Mouse (Mus musculus) limb, embryonic 15.5 days (tissue): ENCODE data around the gene Atp8b4. TPM values are rescaled to one million over a fixed set of nuclear protein-coding genes. Genes with fewer than 3 reads are reported as not detected.

ENCODE experiments used
- ATAC-seq: fragments of 200-750 bp; cut with Nextera tagmentation; 2 replicates; pipeline ENCODE4 v1.8.0; 2017; ENCODE audit warnings: low read depth, moderate TSS enrichment; ENCODE audit not compliant: insufficient number of reproducible peaks, low FRiP score, low TSS enrichment
- H3K27ac ChIP-seq: fragments of 300-500 bp; sonication (generic); 2 replicates; pipeline ENCODE4 v1.5.1; 2015; ENCODE audit warnings: moderate library complexity, mild to moderate bottlenecking, inconsistent platforms
- H3K27me3 ChIP-seq: fragments of 300-500 bp; sonication (generic); 2 replicates; pipeline ENCODE4 v1.6.1; 2015; ENCODE audit warnings: inconsistent platforms
- H3K36me3 ChIP-seq: fragments of 300-500 bp; sonication (generic); 2 replicates; pipeline ENCODE4 v1.6.1; 2015; ENCODE audit warnings: inconsistent platforms
- H3K4me1 ChIP-seq: fragments of 300-500 bp; sonication (generic); 2 replicates; pipeline ENCODE4 v1.6.1; 2015; ENCODE audit warnings: inconsistent platforms
- H3K4me2 ChIP-seq: fragments of 300-500 bp; sonication (generic); 2 replicates; pipeline ENCODE4 v1.6.1; 2015; ENCODE audit warnings: mild to moderate bottlenecking, inconsistent platforms
- H3K4me3 ChIP-seq: fragments of 300-500 bp; sonication (generic); 2 replicates; pipeline ENCODE4 v1.5.1; 2015; ENCODE audit warnings: mild to moderate bottlenecking, inconsistent platforms
- H3K9ac ChIP-seq: fragments of 300-500 bp; sonication (generic); 2 replicates; pipeline ENCODE4 v1.6.1; 2015; ENCODE audit warnings: inconsistent platforms
- H3K9me3 ChIP-seq: fragments of 300-500 bp; sonication (generic); 2 replicates; pipeline ENCODE4 v1.6.1; 2016; ENCODE audit warnings: inconsistent platforms
- WGBS: fragments of 180-500 bp; shearing (Covaris S2); methylation state at CpG from one replicate; pipeline ENCODE4 v1.1.7; 2015; 5-methylcytosine and 5-hydroxymethylcytosine counted together
- polyA plus RNA-seq: library from polyadenylated mRNA; unstranded; fragments of >200 nt; fragmentation: Nextera tagmentation; extraction: Ambion mirVana; gene quantifications from 2 replicates; pipeline ENCODE4 v1.2.1, GENCODE M21; 2015

Atp8b4 gene
- polyA plus RNA-seq, 1 experiment from 2014 or later = 0.77 TPM

GRCm38 (mm10) chr2:126493306-126493705 is 7.2 kb downstream of the Atp8b4 start:
- 73% methylated on average over 8 of the region's 8 CpGs for WGBS
- Histone ChIP-seq H3K36me3 (no peaks in the 10 kb centered on the region), H3K27ac (no peak overlapping the region), H3K4me2 (no peak overlapping the region), H3K4me1 (peaks cover 3% of the 10 kb centered on the region; the same call in 1 of the 2 replicates), H3K9ac (no peak overlapping the region), H3K4me3 (no peak overlapping the region), H3K27me3 (no peaks in the 10 kb centered on the region), H3K9me3 (no peaks in the 10 kb centered on the region)
- no peak for ATAC-seq

- Histone ChIP-seq H3K4me3 (no peak overlapping the region), H3K9ac (no peak overlapping the region), H3K4me2 (no peak overlapping the region), H3K36me3 (no peaks in the 10 kb centered on the region), H3K27me3 (no peaks in the 10 kb centered on the region), H3K27ac (no peak overlapping the region), H3K4me1 (peaks cover 3% of the 10 kb centered on the region; the same call in 1 of the 2 replicates), H3K9me3 (no peaks in the 10 kb centered on the region)
- 48% methylated on average over 5 of the region's 5 CpGs for WGBS
- no peak for ATAC-seq
These were observed 7.8 kb downstream of the Atp8b4 start for GRCm38 (mm10) chr2:126492713-126493112.

- Histone ChIP-seq H3K9ac (no peak overlapping the region), H3K4me2 (no peak overlapping the region), H3K27ac (no peak overlapping the region), H3K4me1 (peaks cover 3% of the 10 kb centered on the region; the same call in 1 of the 2 replicates), H3K36me3 (no peaks in the 10 kb centered on the region), H3K27me3 (no peaks in the 10 kb centered on the region), H3K9me3 (no peaks in the 10 kb centered on the region), H3K4me3 (no peak overlapping the region)
- no peak for ATAC-seq
- 79% methylated on average over 4 of the region's 4 CpGs for WGBS
These were observed 9.0 kb downstream of the Atp8b4 start for GRCm38 (mm10) chr2:126491446-126491845.

- 85% methylated on average over 9 of the region's 9 CpGs for WGBS
- Histone ChIP-seq H3K9me3 (no peaks in the 10 kb centered on the region), H3K9ac (no peak overlapping the region), H3K4me3 (no peak overlapping the region), H3K27me3 (no peaks in the 10 kb centered on the region), H3K4me1 (peaks cover 3% of the 10 kb centered on the region; the same call in 1 of the 2 replicates), H3K27ac (no peak overlapping the region), H3K4me2 (no peak overlapping the region), H3K36me3 (no peaks in the 10 kb centered on the region)
- ATAC-seq = no peak
These were observed 9.9 kb downstream of the Atp8b4 start for GRCm38 (mm10) chr2:126490573-126490972.

GRCm38 (mm10) chr2:126485262-126486017 is 15.0 kb downstream of the Atp8b4 start:
- Histone ChIP-seq H3K9me3 (no peaks in the 10 kb centered on the region), H3K36me3 (no peaks in the 10 kb centered on the region), H3K27me3 (no peaks in the 10 kb centered on the region), H3K4me2 (no peak overlapping the region), H3K9ac (no peak overlapping the region), H3K4me3 (no peak overlapping the region), H3K4me1 (no peaks in the 10 kb centered on the region), H3K27ac (no peak overlapping the region)
- no peak for ATAC-seq
- WGBS = 70% methylated on average over 11 of the region's 11 CpGs

- Histone ChIP-seq H3K4me1 (no peaks in the 10 kb centered on the region), H3K4me3 (no peak overlapping the region), H3K4me2 (no peak overlapping the region), H3K27me3 (no peaks in the 10 kb centered on the region), H3K9ac (no peak overlapping the region), H3K9me3 (no peaks in the 10 kb centered on the region), H3K27ac (no peak overlapping the region), H3K36me3 (no peaks in the 10 kb centered on the region)
- no peak for ATAC-seq
- WGBS = 77% methylated on average over 6 of the region's 6 CpGs
These were observed 17.1 kb downstream of the Atp8b4 start for GRCm38 (mm10) chr2:126483337-126483736.

GRCm38 (mm10) chr2:126477556-126477955 is 22.9 kb downstream of the Atp8b4 start:
- no peak overlapping the region for H3K4me2 ChIP-seq
- WGBS = 88% methylated on average over 7 of the region's 7 CpGs
- no peaks in the 10 kb centered on the region for H3K36me3 ChIP-seq
- no peak for ATAC-seq
- no peak overlapping the region for H3K27ac ChIP-seq
- no peaks in the 10 kb centered on the region for H3K27me3 ChIP-seq
- no peak overlapping the region for H3K9ac ChIP-seq
- H3K9me3 ChIP-seq = no peaks in the 10 kb centered on the region
- H3K4me3 ChIP-seq = no peak overlapping the region
- no peaks in the 10 kb centered on the region for H3K4me1 ChIP-seq

GRCm38 (mm10) chr2:126475681-126476410 is 24.6 kb downstream of the Atp8b4 start:
- no peaks in the 10 kb centered on the region for H3K36me3 ChIP-seq
- no peak for ATAC-seq
- WGBS = 84% methylated on average over 11 of the region's 11 CpGs
- no peaks in the 10 kb centered on the region for H3K9me3 ChIP-seq
- no peaks in the 10 kb centered on the region for H3K4me1 ChIP-seq
- H3K4me3 ChIP-seq = no peak overlapping the region
- no peak overlapping the region for H3K27ac ChIP-seq
- H3K9ac ChIP-seq = no peak overlapping the region
- no peaks in the 10 kb centered on the region for H3K27me3 ChIP-seq
- no peak overlapping the region for H3K4me2 ChIP-seq

- Histone ChIP-seq H3K4me2 (no peak overlapping the region), H3K4me3 (no peak overlapping the region), H3K27me3 (no peaks in the 10 kb centered on the region), H3K27ac (no peak overlapping the region), H3K36me3 (no peaks in the 10 kb centered on the region), H3K9ac (no peak overlapping the region), H3K9me3 (no peaks in the 10 kb centered on the region), H3K4me1 (no peaks in the 10 kb centered on the region)
- no peak for ATAC-seq
- WGBS = 92% methylated on average over 6 of the region's 6 CpGs
These were observed 26.5 kb downstream of the Atp8b4 start for GRCm38 (mm10) chr2:126474019-126474418.

GRCm38 (mm10) chr2:126472836-126473235 is 27.6 kb downstream of the Atp8b4 start:
- Histone ChIP-seq H3K27me3 (no peaks in the 10 kb centered on the region), H3K27ac (no peak overlapping the region), H3K4me1 (no peaks in the 10 kb centered on the region), H3K4me2 (no peak overlapping the region), H3K9ac (no peak overlapping the region), H3K4me3 (no peak overlapping the region), H3K9me3 (no peaks in the 10 kb centered on the region), H3K36me3 (no peaks in the 10 kb centered on the region)
- ATAC-seq = no peak
- WGBS = 72% methylated on average over 5 of the region's 5 CpGs

GRCm38 (mm10) chr2:126467790-126468189 is 32.7 kb downstream of the Atp8b4 start:
- no peak overlapping the region for H3K9ac ChIP-seq
- H3K4me1 ChIP-seq = no peaks in the 10 kb centered on the region
- no peaks in the 10 kb centered on the region for H3K27me3 ChIP-seq
- no peak overlapping the region for H3K4me3 ChIP-seq
- 75% methylated on average over 4 of the region's 4 CpGs for WGBS
- H3K4me2 ChIP-seq = no peak overlapping the region
- no peaks in the 10 kb centered on the region for H3K9me3 ChIP-seq
- no peaks in the 10 kb centered on the region for H3K36me3 ChIP-seq
- no peak overlapping the region for H3K27ac ChIP-seq
- no peak for ATAC-seq

- no peak overlapping the region for H3K4me3 ChIP-seq
- H3K36me3 ChIP-seq = no peaks in the 10 kb centered on the region
- 79% methylated on average over 13 of the region's 13 CpGs for WGBS
- H3K27ac ChIP-seq = no peak overlapping the region
- no peaks in the 10 kb centered on the region for H3K4me1 ChIP-seq
- H3K9me3 ChIP-seq = no peaks in the 10 kb centered on the region
- H3K4me2 ChIP-seq = no peak overlapping the region
- no peak for ATAC-seq
- no peak overlapping the region for H3K9ac ChIP-seq
- H3K27me3 ChIP-seq = no peaks in the 10 kb centered on the region
These were observed 33.9 kb downstream of the Atp8b4 start for GRCm38 (mm10) chr2:126466391-126467134.
